Mouse (Mus musculus) left cerebral cortex, adult 18-20 months (tissue): ENCODE measurements around the gene Tle6. TPM values are rescaled to one million over a fixed set of nuclear protein-coding genes. Genes with fewer than 3 reads are reported as not detected.

Source experiments
- DNase-seq, 2 experiments: peaks; one replicate each; pipeline ENCODE4 v3.0.0; 2021 to 2022; ENCODE audit warnings: low spot score in 2 of 2, mixed read lengths in 1 of 2
- total RNA-seq, 2 experiments: library from RNA; stranded (reverse); gene quantifications; 2 replicates each; pipeline ENCODE4 v1.2.3; 2021

Gene Tle6
- total RNA-seq, 2 experiments from 2014 or later, result 11.4 to 11.8 TPM

- no peak for DNase-seq
Observed at GRCm38 (mm10) chr10:81565257-81566228, 35.3 kb downstream of the Tle6 start.

- DNase-seq, result peak; percentile 63 to 67
Observed at GRCm38 (mm10) chr10:81564734-81565133, 36.1 kb downstream of the Tle6 start.

- DNase-seq, result no peak
Observed at GRCm38 (mm10) chr10:81564216-81564615, 36.7 kb downstream of the Tle6 start.

- no peak for DNase-seq
Observed at GRCm38 (mm10) chr10:81563481-81563880, 37.4 kb downstream of the Tle6 start.

GRCm38 (mm10) chr10:81562411-81562810 is 38.5 kb downstream of the Tle6 start:
- DNase-seq, result no peak

DNA sequence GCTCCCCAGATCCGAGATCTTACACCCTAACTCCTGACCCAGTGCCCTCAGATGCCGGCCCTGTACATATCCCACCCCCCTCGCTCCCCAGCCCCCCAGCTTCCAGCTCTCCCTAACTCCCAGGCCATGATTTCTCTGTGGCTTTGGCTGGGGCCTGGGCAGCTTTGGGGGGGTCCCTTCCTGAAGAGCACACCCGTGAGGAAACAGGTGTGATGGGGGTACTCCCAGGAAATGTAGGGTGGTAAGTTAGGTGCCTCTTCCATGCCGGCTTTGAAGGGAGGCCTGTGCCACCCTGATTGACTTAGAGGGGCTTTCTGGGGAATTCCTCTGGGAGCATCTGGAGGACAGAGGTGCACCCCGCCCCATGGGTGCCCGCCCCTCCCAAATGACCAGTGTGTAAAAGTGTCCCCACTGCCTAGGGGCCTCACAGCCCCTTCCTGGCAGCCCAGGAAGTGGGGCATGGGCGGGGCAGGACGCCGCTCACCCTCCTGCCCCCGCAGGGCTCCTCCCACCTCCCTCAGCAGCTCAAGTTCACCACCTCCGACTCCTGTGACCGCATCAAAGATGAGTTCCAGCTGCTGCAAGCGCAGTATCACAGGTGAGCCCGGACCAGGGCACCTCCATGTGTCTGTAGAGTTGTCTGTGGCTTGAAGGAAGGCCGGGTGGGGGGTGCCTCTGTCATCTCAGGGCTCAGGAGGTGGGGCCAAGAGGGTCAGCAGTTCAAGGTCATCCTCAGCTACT is 40.0 kb downstream of the Tle6 start:
- no peak for DNase-seq

DNA sequence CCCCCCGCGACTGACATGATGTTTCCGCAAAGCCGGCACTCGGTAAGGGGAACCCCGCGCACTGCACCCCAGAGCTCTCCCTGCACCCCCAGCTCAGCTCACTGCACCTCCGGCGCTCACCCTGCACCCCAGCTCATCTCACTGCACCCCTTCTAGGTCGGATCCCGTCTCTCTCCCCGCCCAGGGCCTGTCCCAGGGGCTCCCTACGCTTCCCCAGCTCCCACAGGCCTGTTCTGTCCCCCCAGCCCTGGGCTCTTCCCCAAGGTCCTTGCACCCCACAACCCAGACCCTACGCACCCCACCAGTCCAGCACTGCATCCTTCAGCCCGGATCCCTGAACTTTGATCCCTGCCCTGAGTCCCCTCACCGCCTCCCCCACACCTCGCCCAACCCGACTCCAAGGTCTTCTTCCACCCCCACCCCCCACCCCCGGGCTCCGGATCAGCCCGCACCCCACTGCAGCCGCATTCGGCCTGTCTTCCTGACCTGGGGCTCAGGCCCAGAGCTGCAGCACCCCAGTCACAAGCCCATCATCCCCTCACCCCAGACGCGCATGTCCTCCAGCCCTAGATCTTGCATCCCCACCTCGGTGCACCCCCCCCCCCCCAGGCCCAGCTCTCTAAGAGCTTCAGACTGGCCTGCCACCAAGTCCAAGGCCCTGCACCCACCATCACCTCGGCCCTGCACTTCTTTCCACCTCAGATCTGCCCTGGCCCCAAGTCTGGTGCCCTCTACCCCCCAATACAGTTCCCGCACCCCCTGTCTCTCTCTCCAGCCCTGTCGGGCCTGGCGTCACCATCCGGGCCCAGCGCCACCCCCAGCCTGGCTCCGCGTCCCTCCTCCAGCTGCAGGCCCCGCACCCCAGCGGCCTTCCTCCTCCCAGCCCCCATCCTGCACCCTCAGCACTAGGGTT is 41.0 kb downstream of the Tle6 start:
- DNase-seq, result peak; percentile 80 to 87

DNA sequence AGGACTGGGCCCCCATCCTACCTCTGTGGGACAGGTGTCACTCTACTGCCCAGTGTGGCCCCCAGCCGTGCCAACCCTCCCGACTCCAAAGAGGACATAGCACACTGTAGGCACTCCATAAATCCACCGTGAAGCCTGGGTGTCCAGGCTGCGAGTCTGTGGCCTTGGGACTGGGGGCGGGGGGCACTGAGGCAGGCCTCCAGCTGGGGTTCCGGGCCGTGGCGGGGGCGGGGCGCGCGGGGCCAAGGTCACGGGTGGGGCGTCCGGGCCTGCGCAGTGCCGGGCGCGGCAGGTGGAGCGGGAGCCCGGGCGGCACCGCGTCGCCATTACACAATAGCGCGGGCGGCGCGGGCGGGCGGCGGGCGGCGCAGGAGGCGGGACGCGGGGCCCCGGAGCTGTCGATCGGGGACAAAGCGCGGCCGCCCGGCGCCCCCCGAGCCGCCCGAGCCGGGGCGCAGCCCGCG is 41.7 kb downstream of the Tle6 start, which contains the start of gene Aes:
TSS of gene Aes (plus strand) at position 326 of the 464 bp plus-strand sequence.
- peak; percentile 66 to 82 for DNase-seq

DNA sequence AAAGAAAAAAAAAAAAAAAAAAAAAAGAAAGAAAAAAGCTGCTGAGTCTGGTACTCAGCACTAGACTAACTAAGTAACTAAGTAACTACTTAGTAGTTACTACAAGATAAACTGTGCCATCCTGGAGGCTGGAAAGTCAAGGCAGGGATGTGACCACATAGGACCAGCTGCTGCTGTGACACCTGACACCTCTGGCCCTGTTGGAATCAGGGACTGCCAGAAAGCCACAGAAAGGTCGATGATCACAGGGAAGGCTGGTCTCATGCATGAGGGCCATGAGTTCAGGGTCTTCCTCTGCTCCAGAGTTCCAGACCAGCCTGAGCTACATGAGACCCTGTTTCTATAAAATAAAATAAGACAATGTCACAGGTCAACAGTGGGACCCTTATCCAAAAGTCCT is 43.4 kb downstream of the Tle6 start:
- no peak for DNase-seq

DNA sequence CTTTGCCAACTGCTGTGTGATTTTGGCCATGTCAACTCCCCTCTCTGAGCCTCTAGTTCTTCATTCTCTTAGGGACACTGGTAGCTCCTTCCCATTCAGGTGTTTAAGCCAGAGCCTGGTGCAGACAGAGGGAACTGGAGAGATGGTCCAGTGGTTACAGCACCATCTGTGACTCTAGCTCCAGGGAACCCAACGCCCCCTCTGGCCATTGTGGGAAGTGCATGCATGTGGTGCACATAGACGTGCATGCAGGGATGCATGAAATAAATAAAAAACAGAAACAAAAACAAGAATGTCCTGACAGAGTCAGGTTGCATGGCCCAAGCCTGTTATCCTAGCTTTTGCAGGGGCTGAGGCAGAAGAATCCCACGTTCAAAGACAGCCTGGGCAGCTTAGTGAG is 44.6 kb downstream of the Tle6 start:
- no peak for DNase-seq

DNA sequence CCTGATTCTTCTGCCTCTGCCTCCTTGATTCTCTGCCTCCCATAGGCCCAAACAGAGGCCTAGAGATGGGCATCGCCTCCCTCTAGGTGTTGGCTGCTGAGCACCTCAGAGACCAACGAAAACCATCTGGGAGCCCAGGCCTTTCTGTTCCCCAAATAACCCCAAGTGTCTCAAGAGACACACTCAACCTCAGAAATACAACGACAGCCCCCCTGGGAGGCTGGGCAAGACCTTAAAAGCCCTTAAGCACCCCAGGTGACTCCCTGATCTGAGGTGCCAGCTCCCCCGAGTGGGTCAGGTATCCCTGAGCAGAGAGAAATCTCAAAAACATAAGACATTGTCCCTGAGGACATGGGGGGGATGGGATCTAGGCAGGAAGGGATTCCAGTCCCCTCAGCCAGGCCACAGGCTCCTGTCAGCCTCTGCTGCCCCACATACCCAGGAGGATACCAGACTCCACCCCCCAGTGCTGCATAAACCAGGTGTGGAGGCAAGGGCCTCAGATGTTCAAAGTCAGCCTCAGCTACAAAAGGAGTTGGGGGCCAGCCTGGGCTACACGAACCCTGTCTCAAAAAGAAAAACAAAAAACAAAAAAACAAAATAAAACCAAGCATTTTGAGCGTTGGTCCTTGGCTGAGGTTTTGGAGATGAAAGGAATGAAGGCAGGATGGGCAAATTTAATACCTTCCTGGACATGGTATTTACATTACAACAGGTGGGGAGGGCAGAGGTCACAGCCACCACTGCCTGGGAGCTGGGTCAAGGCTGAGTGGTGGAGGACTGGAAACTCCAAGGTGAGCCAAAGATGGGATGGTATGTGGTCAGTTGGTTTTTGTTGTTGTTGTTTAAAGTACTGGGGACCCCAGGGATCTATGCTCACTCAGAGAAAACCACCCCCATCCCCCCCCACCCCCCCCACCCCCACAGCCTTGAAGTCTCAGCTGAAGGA is 46.8 kb downstream of the Tle6 start:
- no peak for DNase-seq

- DNase-seq, result no peak
Observed at GRCm38 (mm10) chr10:81553232-81553631, 47.6 kb downstream of the Tle6 start.

DNA sequence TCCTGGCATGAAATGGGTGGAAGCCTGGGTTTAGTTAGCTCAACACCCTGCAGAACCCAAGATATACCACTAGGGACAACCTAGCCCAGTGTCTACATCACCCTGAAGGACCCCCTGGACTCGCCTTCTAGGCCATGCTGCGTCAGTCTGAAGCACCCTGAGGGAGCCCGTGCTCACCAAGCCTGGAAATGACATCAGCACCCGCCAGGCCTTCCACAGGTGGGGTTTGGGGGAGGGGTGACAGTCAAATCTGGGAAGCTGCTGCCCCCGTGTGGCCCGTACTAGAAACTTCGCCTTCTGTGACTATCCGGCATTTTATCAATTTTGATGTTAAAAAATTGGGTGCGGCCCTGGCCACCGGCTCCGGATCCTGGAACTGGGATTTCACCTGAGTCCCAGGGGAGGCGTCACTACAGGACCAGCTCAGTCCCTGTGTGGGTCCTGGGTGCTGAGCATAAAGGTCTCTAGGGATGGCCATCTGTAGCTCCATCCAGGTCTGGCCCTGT is 49.2 kb downstream of the Tle6 start:
- peak; percentile 77 to 82 for DNase-seq

DNA sequence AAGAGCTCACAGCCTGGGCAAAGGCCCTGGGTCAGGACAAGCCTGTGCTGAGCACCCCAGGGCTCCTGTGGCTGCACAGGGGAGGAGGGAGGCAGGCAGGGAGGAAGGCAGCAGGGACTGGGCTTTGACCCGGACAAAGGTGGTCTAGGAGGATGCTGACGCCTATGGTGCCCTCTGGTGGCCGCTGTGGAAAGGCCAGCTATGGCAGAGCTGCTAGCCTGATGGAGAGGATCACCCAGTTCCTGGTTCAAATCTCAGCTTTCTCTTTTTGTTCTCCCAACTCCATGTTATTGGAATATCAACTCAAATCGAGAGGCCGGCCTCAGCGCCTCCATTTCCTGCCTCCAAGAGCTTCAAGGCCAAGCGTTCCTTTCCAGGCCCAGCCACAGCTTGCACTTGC is 50.6 kb downstream of the Tle6 start:
- peak in 1 of 2 experiments; percentile 56 for DNase-seq

DNA sequence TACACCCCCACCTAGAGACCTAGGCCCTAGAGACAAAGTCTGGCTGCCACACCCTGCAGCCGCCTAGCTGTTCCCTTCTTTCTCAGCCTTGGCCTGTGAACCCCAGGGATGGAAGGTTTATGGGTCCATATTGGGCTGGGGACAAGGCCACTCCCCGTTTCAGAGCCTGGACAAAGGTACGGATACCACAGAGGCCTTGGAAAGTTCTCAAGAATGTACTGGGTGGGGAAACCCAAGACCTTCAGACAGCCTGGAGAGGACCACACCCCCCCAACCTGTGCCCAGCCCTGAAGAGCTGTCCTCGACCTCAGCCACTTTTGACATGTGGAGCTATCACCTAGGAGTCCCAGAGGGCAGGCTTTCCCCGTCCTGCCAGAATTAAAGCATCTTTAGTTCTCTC is 51.9 kb downstream of the Tle6 start:
- no peak for DNase-seq

DNA sequence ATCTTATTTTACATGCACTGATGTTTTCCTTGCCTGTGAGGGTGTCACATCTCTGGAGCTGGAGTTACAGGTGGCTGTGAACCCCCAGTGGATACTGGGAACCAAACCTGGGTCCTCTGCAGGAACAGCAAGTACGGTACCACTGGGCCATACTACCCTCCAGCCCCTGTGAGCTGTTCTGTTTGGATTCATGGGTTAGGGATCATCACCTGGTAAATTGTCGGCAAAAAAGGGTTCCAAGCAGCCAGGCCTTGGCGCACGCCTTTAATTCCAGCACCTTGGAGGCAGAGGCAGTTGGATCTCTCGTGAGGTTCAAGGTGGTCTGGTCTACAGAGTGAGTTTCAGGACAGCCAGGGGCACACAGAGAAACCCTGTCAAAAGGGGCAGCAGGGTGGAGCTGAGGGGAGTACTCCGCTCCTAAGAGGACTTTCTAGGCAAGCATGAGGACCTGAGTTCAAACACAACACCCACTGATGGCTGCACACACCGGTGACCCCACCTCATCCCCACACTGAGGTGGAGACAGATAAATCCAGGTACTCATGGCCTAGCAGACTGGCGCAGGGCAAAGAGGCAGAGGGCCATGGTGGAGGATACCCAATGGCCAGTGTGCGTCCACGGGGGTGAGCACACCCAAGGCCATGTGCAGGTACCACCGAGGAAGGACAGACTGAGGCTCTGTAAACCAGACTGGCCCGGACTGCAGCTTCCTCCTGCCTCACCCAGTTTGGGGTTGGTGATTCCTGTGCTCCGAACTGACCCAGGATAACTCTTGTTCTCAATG is 53.9 kb downstream of the Tle6 start:
- DNase-seq, result no peak

DNA sequence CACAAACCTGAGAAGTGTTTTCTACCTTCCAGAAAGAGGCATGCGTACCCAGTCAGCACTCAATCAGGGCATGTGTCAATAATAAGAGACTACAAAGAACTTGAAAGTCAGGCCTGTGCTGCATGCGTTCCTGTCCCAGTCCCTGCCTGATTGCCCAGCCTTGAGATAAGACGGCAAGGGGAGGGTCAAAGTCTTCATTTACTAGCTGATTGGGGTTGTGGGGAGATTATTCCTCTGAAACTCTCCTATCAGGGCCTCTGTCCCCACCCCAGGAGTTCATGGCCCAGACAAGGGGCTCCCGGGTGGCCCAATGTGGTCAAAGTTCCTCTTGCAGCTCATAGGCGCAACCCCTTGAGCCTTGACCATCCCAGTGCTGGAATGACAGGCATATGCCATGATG is 54.5 kb downstream of the Tle6 start:
- DNase-seq, result no peak

- peak; percentile 99 to 100 for DNase-seq
Observed at GRCm38 (mm10) chr10:81545161-81545747, 55.6 kb downstream of the Tle6 start, which contains the start of gene Gna11. Gene Gna11, minus strand, starts transcription at chr10:81545190.
